ENCODE assay signal across 8 mouse cellular contexts in genomic region chr9:44652027-44652426, GRCm38 (mm10). TPM values are rescaled to one million over a fixed set of nuclear protein-coding genes. Genes with fewer than 3 reads are reported as not detected.
DNase-seq lines count a peak whose midpoint lies in the region; ATAC-seq and TF ChIP-seq lines count a peak whose summit lies in the region.

No protein-coding gene starts in this region.

- peaks cover 6% of the 10 kb centered on the region for H3K4me1 ChIP-seq in embryonic facial prominence, embryonic 15.5 days
- H3K4me1 ChIP-seq in heart, embryonic 14.5 days (ENCODE audit: control insufficient read depth in 2 of 2, insufficient read depth in 2 of 2, low read length in 2 of 2): peaks cover 3 to 4% of the 10 kb centered on the region in 2 experiments; a peak in 2 of 4 replicates
- 0 out of 2 replicates have a peak, but pooled peaks cover 5% of the 10 kb centered on the region for H3K4me1 ChIP-seq in kidney, postnatal 0 days (replicated peaks; ENCODE audit: insufficient read depth, low read length)
- peaks cover 10% of the 10 kb centered on the region; the same call in 1 of the 2 replicates for H3K4me1 ChIP-seq in liver, embryonic 13.5 days (replicated peaks)

- 4% methylated on average over 8 of the region's 8 CpGs for WGBS in embryonic facial prominence, embryonic 15.5 days
- WGBS in heart, embryonic 14.5 days: 10% methylated on average over 8 of the region's 8 CpGs
- 11% methylated on average over 8 of the region's 8 CpGs for WGBS in kidney, postnatal 0 days
- 8% methylated on average over 8 of the region's 8 CpGs for WGBS in liver, embryonic 13.5 days (ENCODE audit: insufficient replicate concordance)

- H3K36me3 ChIP-seq in C2C12 (ENCODE audit: control insufficient read depth, insufficient read depth): no peaks in the 10 kb centered on the region
- no peaks in the 10 kb centered on the region for H3K36me3 ChIP-seq in embryonic facial prominence, embryonic 15.5 days
- H3K36me3 ChIP-seq in heart, embryonic 14.5 days (ENCODE audit: control insufficient read depth, insufficient read depth, low read length): no peaks in the 10 kb centered on the region
- no peaks in the 10 kb centered on the region for H3K36me3 ChIP-seq in kidney, postnatal 0 days (ENCODE audit: insufficient read depth, low read length)
- no peaks in the 10 kb centered on the region for H3K36me3 ChIP-seq in liver, embryonic 13.5 days

- H3ac ChIP-seq in C2C12 (ENCODE audit: control insufficient read depth, insufficient read length, low read depth): no peak overlapping the region

- no peak overlapping the region for H3K4me2 ChIP-seq in embryonic facial prominence, embryonic 15.5 days (replicated peaks)
- H3K4me2 ChIP-seq in heart, embryonic 14.5 days (ENCODE audit: low read length): no peak overlapping the region
- no peak overlapping the region for H3K4me2 ChIP-seq in kidney, postnatal 0 days (ENCODE audit: low read length)
- no peak overlapping the region for H3K4me2 ChIP-seq in liver, embryonic 13.5 days

- peak; percentile 91 for TF ChIP-seq CTCF in C2C12 (IDR thresholded peaks at IDR 0.05; ENCODE audit: control insufficient read depth, insufficient read depth, insufficient read length)
- TF ChIP-seq CTCF in kidney, postnatal 0 days (IDR thresholded peaks at IDR 0.05; ENCODE audit: low read depth): peak; percentile 93

- ATAC-seq in embryonic facial prominence, embryonic 15.5 days (ENCODE audit: insufficient number of reproducible peaks, low FRiP score, low TSS enrichment, low read depth): peak; percentile 75; the same call in 1 of the 2 replicates
- ATAC-seq in heart, embryonic 14.5 days (ENCODE audit: insufficient number of reproducible peaks, insufficient read depth, low FRiP score, low read depth): peak; percentile 42; the same call in 1 of the 2 replicates
- ATAC-seq in kidney, postnatal 0 days (replicated peaks; ENCODE audit: low FRiP score, low read depth): peak; percentile 81
- peak; percentile 68; the same call in 1 of the 2 replicates for ATAC-seq in liver, embryonic 13.5 days (ENCODE audit: low read depth)

- H3K27ac ChIP-seq in embryonic facial prominence, embryonic 15.5 days (replicated peaks): no peak overlapping the region
- H3K27ac ChIP-seq in heart, embryonic 14.5 days (replicated peaks in 1 of 2; ENCODE audit: control insufficient read depth in 1 of 2, insufficient read depth in 1 of 2, low read depth in 2 of 2, low read length in 2 of 2): no peak overlapping the region
- H3K27ac ChIP-seq in kidney, postnatal 0 days: no peak overlapping the region
- no peak overlapping the region for H3K27ac ChIP-seq in liver, embryonic 13.5 days

- no peak overlapping the region for H3K9ac ChIP-seq in embryonic facial prominence, embryonic 15.5 days
- H3K9ac ChIP-seq in heart, embryonic 14.5 days (ENCODE audit: low read length): no peak overlapping the region
- no peak overlapping the region for H3K9ac ChIP-seq in kidney, postnatal 0 days (ENCODE audit: low read depth, low read length)
- H3K9ac ChIP-seq in liver, embryonic 13.5 days: no peak overlapping the region

- no peaks in the 10 kb centered on the region for H3K9me3 ChIP-seq in embryonic facial prominence, embryonic 15.5 days (replicated peaks)
- no peaks in the 10 kb centered on the region for H3K9me3 ChIP-seq in heart, embryonic 14.5 days (ENCODE audit: control insufficient read depth, low read length)
- no peaks in the 10 kb centered on the region for H3K9me3 ChIP-seq in kidney, postnatal 0 days (replicated peaks; ENCODE audit: low read length)
- H3K9me3 ChIP-seq in liver, embryonic 13.5 days (replicated peaks): no peaks in the 10 kb centered on the region

- H3K79me2 ChIP-seq in C2C12 (ENCODE audit: control insufficient read depth, insufficient read depth): no peaks in the 10 kb centered on the region

- DNase-seq in adrenal gland, postnatal 36 days: peak; percentile 84 to 90
- DNase-seq in kidney, postnatal 0 days (ENCODE audit: low spot score): peak; percentile 84
- peak; percentile 24 for DNase-seq in liver, embryonic 13.5 days
- peak; percentile 54 for DNase-seq in neural tube, embryonic 10.5 days (ENCODE audit: extremely low spot score, low spot score)
- peak; percentile 88 for DNase-seq in testis, postnatal 10 days (ENCODE audit: low spot score)

- no peak overlapping the region for H3K4me3 ChIP-seq in C2C12 (ENCODE audit: insufficient read depth, poor library complexity, severe bottlenecking)
- H3K4me3 ChIP-seq in embryonic facial prominence, embryonic 15.5 days (replicated peaks): no peak overlapping the region
- H3K4me3 ChIP-seq in heart, embryonic 14.5 days (ENCODE audit: control insufficient read depth in 1 of 2, insufficient read depth in 1 of 2, low read depth in 1 of 2, low read length in 2 of 2): no peak overlapping the region
- H3K4me3 ChIP-seq in kidney, postnatal 0 days (replicated peaks; ENCODE audit: low read depth, low read length): no peak overlapping the region
- no peak overlapping the region for H3K4me3 ChIP-seq in liver, embryonic 13.5 days (replicated peaks)

- H3K27me3 ChIP-seq in C2C12 (ENCODE audit: control insufficient read depth, insufficient read depth, insufficient read length): no peaks in the 10 kb centered on the region
- no peaks in the 10 kb centered on the region for H3K27me3 ChIP-seq in embryonic facial prominence, embryonic 15.5 days
- no peaks in the 10 kb centered on the region for H3K27me3 ChIP-seq in heart, embryonic 14.5 days (ENCODE audit: control insufficient read depth, insufficient read depth, low read length)
- H3K27me3 ChIP-seq in kidney, postnatal 0 days (ENCODE audit: insufficient read depth, low read length): no peaks in the 10 kb centered on the region
- H3K27me3 ChIP-seq in liver, embryonic 13.5 days: 0 out of 2 replicates have a peak, but pooled peaks cover 4% of the 10 kb centered on the region

- no peaks in the 10 kb centered on the region for H3K79me3 ChIP-seq in C2C12 (ENCODE audit: low read depth)

TF ChIP-seq in C2C12, 6 proteins besides CTCF, POLR2A, EP300 and RAD21:
- TF ChIP-seq MYOD1 (IDR thresholded peaks at IDR 0.05; ENCODE audit: control insufficient read depth, insufficient read length, low read depth): no peak
- no peak for TF ChIP-seq USF1 (IDR thresholded peaks at IDR 0.05; ENCODE audit: low read depth)
- no peak for TF ChIP-seq MYOG (IDR thresholded peaks at IDR 0.05; ENCODE audit: control insufficient read depth, extremely low read depth, insufficient read length)
- TF ChIP-seq MAX (IDR thresholded peaks at IDR 0.05): no peak
- TF ChIP-seq CEBPB (IDR thresholded peaks at IDR 0.05; ENCODE audit: low read depth): no peak
- TF ChIP-seq FOSL1 (IDR thresholded peaks at IDR 0.05; ENCODE audit: insufficient read depth, low read length, poor library complexity, severe bottlenecking): no peak

RNA-seq across cellular contexts. Expression of gene Treh, which starts 21.0 kb away (rescaled TPM):
- not detected for polyA plus RNA-seq in C2C12 (2012; fragmentation: generic; extraction: Trizol)
- not detected for total RNA-seq in adrenal gland, postnatal 36 days (2021)
- polyA plus RNA-seq in embryonic facial prominence, embryonic 15.5 days (2015; fragmentation: Nextera tagmentation; extraction: Ambion mirVana): not detected in 2 replicates
- not detected in 2 replicates for polyA plus RNA-seq in heart, embryonic 14.5 days (2014; fragmentation: Nextera tagmentation; extraction: Ambion mirVana)
- polyA plus RNA-seq in kidney, postnatal 0 days (2015; fragmentation: Nextera tagmentation; extraction: Ambion mirVana): 1.5 and 2.2 TPM in 2 replicates
- polyA plus RNA-seq in liver, embryonic 13.5 days (2015; fragmentation: Nextera tagmentation; extraction: Ambion mirVana): not detected in 2 replicates

RNA-seq across cellular contexts. Expression of gene Ddx6, which starts 47.3 kb away (rescaled TPM):
- polyA plus RNA-seq in C2C12 (2012; fragmentation: generic; extraction: Trizol): 29.9 TPM
- 100 to 1,000 TPM; 134 to 149 TPM for total RNA-seq in adrenal gland, postnatal 36 days (2021)
- 15.3 and 19.7 TPM in 2 replicates for polyA plus RNA-seq in embryonic facial prominence, embryonic 15.5 days (2015; fragmentation: Nextera tagmentation; extraction: Ambion mirVana)
- polyA plus RNA-seq in heart, embryonic 14.5 days (2014; fragmentation: Nextera tagmentation; extraction: Ambion mirVana): 12.9 and 14.9 TPM in 2 replicates
- 13.8 and 14.9 TPM in 2 replicates for polyA plus RNA-seq in kidney, postnatal 0 days (2015; fragmentation: Nextera tagmentation; extraction: Ambion mirVana)
- polyA plus RNA-seq in liver, embryonic 13.5 days (2015; fragmentation: Nextera tagmentation; extraction: Ambion mirVana): 7.2 and 8.2 TPM in 2 replicates

Comparison
In these comparisons a context has a peak if more than half of its experiments do, and no peak if none do; other contexts are left out.
1. DNase-seq: peak in every context shown above with its lines; median percentile 88 in testis, postnatal 10 days; 87 in adrenal gland, postnatal 36 days; 84 in kidney, postnatal 0 days; 54 in neural tube, embryonic 10.5 days; 24 in liver, embryonic 13.5 days.